Mouse (Mus musculus) central nervous system, embryonic 18 days (tissue): ENCODE results near the gene Serpina11. TPM values are rescaled to one million over a fixed set of nuclear protein-coding genes. Genes with fewer than 3 reads are reported as not detected.

ENCODE experiments used
- polyA plus RNA-seq: library from polyadenylated mRNA; depleted of rRNA; stranded (reverse); fragments of >200 nt; gene quantifications from 2 replicates; pipeline ENCODE4 v1.2.3, GENCODE M21; 2012; rRNA removed

The Serpina11 gene
- 0.04 TPM in 1 of 2 replicates, not detected in the other for polyA plus RNA-seq

DNA sequence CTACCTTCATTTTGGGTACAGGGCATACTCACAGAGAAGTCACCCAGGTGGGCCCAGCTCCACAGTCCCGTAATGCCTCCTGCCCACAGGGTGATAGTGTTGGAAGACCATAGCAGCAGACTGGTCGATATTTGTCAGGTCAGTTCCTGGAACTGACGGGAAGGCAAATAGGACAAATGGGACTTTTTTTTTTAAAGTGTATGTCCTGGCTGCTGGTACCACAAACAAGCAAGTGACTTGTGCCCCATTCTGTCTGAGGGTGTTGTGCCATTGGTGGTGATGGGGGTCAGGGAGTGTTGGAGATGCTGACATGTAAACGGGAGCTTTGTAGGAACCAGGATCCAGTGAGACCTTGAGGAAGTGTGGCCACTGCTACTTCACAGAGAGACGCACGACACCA lies at the start of gene Serpina11:
Gene Serpina11, minus strand, starts transcription at position 101 of the 400 bp plus-strand sequence.

DNA sequence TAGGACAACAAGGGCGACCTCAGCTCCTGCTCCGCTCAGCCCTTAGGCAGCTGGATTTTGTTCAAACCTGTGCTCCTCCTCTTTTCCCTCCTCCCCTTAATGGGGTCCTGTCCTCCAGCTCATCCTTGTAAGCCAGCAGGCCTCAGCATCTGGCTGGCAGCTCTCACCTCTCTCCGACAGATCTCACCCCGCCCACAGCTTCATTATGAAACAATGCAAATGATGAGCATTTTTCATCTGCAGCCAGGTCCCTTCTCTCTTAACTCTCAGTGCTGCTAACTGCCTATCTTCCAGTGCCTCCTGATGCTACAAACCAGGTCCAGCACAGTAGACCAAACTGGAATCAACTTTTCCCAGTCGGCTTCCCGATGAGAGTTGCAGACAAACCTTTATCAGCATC lies 23.9 kb upstream of the Serpina11 start, which contains the start of gene Serpina9:
Gene Serpina9, minus strand, starts transcription at position 136 of the 400 bp plus-strand sequence.

DNA sequence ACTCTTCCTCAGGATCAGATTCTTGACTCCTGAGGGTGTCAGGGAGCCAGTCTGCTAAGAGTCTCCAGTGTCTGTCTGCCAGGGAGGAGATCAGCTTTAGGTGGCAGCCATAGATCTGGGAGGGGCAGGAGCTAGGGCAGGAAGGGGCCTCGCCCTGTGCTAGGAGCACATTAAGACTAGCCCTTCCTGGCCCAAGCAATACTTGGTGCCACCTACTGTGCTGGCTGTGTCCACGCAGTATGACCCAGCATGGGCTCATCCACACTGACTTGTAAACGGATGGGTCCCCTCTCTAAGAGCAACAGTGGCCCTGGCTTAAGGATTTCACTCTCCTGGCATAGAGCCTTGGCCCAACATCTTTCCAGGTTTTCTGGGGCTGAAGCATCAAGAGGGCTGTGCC lies 31.0 kb downstream of the Serpina11 start, which contains the start of gene Serpina1e:
Gene Serpina1e, minus strand, starts transcription at position 178 of the 400 bp plus-strand sequence.

Other genes starting within 250 kb of the Serpina11 start
- 0.12 TPM in 1 of 2 replicates, not detected in the other for gene Serpina1d, start 216.4 kb downstream of the Serpina11 start, polyA plus RNA-seq
- 0.06 and 0.09 TPM in 2 replicates for gene Serpina1b, start 159.6 kb downstream of the Serpina11 start, polyA plus RNA-seq
- 0.05 TPM in 1 of 2 replicates, not detected in the other for gene Serpina1a, start 126.4 kb downstream of the Serpina11 start, polyA plus RNA-seq
- 0.09 TPM in 1 of 2 replicates, not detected in the other for gene Serpina1c, start 85.1 kb downstream of the Serpina11 start, polyA plus RNA-seq
- gene Serpina1e, start 31.0 kb downstream of the Serpina11 start, polyA plus RNA-seq: 0.13 and 0.21 TPM in 2 replicates
- 0.04 and 0.09 TPM in 2 replicates for gene Serpina9, start 23.8 kb upstream of the Serpina11 start, polyA plus RNA-seq
- gene Serpina12, start 54.5 kb upstream of the Serpina11 start, polyA plus RNA-seq: not detected in 2 replicates
- not detected in 2 replicates for gene Serpina5, start 111.2 kb upstream of the Serpina11 start, polyA plus RNA-seq
- not detected in 2 replicates for gene Serpina3a, start 122.8 kb upstream of the Serpina11 start, polyA plus RNA-seq
- not detected in 2 replicates for gene Serpina3b, start 138.0 kb upstream of the Serpina11 start, polyA plus RNA-seq
- 0.60 TPM in 1 of 2 replicates, not detected in the other for gene Serpina3c, start 163.9 kb upstream of the Serpina11 start, polyA plus RNA-seq
- gene Serpina3f, start 224.6 kb upstream of the Serpina11 start, polyA plus RNA-seq: 0.12 and 0.19 TPM in 2 replicates
- gene Serpina3g, start 246.3 kb upstream of the Serpina11 start, polyA plus RNA-seq: 2.0 and 3.6 TPM in 2 replicates